Mouse (Mus musculus): Measurements from ENCODE around the gene Atp5g2. TPM values are rescaled to one million over a fixed set of nuclear protein-coding genes. Genes with fewer than 3 reads are reported as not detected.
"Not testable (repeated sequence)": the region's sequence is repeated elsewhere in the genome, so short reads cannot be mapped to it uniquely, and the experiment has no call there.

Atp5g2 gene
- total RNA-seq, 2 experiments from 2014 or later = 25.6 to 33.1 TPM

DNA sequence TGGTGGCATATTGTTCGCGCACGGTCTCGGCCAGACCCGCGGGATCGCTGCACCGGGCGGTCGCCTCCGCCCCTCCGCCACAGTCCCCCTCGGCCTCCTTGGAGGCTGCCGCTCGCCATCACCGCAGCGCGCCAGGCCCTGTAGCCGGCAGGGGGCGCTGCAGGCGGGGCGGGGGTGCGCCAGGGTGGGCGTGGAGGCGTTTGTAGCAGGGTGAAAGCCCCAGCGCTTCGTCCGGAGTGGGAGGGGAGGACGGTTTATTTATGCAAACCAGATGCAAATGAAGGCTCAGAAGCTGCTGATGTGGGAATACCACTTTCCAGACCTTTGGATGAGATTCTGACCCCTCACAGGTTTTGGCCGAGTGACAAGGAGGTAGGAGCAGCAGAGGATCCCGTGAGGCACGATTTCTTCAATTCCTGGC, 20.8 kb upstream of the Atp5g2 start:
- DNase-seq = peak; percentile 66
- intact Hi-C loops (cut with DNase I) = no loop called here
- H3K27ac ChIP-seq = no peak overlapping the region
- peak overlapping the region; percentile 79 for H3K4me3 ChIP-seq
- peak; percentile 90 for TF ChIP-seq CTCF (IDR thresholded peaks at IDR 0.05)

DNA sequence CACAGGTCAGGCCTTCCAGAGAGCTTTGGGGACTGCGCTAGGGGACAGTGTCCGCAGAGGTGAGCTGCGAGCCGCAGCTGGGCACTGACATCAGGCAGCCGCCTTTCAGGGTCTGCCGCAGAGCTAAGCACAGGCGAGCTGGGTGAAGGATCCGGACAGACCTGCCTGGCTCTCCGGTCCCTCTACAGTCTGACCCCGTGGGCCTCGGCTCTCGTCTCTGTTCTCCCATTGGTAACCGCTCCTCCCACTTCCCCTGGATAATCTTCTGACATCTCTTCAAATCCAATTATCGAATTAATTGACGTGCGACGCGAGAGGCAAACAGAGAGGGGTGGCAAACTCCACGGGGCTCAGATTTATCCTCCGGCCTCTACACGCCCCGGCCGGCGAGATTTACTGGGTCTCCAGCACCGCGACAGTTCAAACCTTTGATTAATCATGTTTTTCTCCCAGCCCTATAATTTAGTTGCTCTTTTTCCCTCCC, 20.2 kb upstream of the Atp5g2 start:
- Histone ChIP-seq H3K27ac (no peak overlapping the region), H3K4me3 (peak overlapping the region; percentile 79)
- intact Hi-C loops (cut with DNase I) = no loop called here
- DNase-seq = no peak
- TF ChIP-seq CTCF (IDR thresholded peaks at IDR 0.05) = no peak

DNA sequence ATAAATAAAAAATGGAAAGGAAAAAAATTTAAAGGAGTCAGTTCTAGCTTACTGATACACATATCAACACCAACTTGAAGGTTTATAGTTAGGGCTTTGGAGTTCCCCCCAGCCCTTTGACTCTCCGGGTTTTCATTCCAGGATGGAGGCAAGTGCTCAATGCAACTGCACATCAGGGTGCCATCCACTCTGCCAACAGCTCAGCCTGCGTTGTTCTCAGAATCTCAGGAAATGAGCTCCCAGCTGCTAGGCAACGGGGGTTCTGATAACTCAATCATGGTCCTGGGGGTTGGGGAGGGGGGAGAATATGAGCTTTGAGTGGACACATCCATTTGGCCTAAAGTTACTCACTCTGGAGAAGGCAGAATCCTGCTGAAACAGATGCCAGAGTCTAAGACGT, 13.6 kb upstream of the Atp5g2 start:
- intact Hi-C loops (cut with DNase I) = no loop called here
- DNase-seq = no peak
- Histone ChIP-seq H3K27ac (no peak overlapping the region), H3K4me3 (no peak overlapping the region)
- TF ChIP-seq CTCF (IDR thresholded peaks at IDR 0.05) = no peak

DNA sequence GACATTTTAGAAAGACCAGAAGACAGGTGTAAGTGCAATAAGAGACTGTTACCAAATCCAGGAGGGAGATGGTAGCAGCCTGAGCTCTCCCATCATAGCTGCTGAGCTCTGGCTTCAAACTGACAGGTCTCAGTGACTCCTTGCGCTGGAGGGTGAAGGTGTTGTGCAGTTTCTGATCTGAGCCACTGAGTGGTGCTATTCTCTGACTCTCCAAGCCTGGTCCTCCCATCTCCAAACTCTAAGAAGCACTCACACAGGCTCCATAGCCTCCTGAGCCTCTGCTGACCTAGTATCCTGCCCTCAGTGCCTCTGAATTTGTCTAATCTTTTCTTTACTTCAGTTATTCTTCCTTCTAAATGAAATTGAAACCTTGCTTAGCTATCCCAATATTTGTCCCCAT, 11.5 kb upstream of the Atp5g2 start:
- TF ChIP-seq CTCF (IDR thresholded peaks at IDR 0.05) = peak; percentile 60
- intact Hi-C loops (cut with DNase I) = no loop called here
- no peak for DNase-seq

DNA sequence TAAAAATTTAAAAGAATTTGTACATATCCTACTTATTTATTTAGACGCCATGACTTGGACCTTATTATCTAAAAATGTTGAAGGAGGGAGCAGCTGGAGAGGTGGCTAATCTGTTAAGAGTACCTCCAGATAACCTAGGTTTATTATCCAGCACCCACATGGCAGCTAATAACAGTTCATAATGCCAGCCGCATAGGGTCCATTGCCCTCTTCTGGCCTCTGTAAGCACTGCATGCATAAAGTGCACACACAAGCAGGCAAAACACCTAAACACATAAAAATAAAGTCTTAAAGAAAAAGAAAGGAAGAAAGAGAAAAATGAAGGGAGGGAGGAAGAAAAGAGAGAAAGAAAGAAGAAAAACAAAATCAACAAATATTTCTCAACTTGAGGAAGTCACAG, 4.2 kb upstream of the Atp5g2 start:
- TF ChIP-seq CTCF (IDR thresholded peaks at IDR 0.05) = peak; percentile 33; the same call in 1 of the 2 replicates

More for the DNA sequence above, 11.5 kb upstream of the Atp5g2 start:
- Histone ChIP-seq H3K27ac (no peak overlapping the region), H3K4me3 (no peak overlapping the region)

DNA sequence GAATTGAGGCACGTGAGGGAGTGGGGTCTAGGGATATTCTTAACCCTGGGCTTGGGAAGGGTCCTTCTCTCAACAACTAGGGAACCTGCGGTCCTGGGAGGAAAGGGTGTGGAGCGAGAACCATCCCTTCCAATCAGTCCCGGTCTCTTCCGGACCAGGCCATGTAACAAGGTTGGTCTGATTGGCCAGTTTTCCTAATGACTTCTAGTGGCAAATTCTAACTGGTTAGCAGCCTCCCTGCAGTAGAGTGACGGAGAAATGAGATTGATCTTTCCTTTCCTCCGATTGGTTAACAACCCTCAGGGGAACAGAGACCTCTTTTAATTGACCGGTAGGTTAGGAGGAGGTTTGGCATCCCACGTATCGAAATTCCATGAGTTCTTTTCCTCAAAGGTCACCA, 1.4 kb upstream of the Atp5g2 start:
- Histone ChIP-seq H3K4me3 (peak overlapping the region; percentile 79), H3K27ac (peak overlapping the region; percentile 100)
- intact Hi-C loops (cut with DNase I) = no loop called here
- no peak for TF ChIP-seq CTCF (IDR thresholded peaks at IDR 0.05)
- peak; percentile 61 for DNase-seq

More for the DNA sequence above, 4.2 kb upstream of the Atp5g2 start:
- intact Hi-C loops (cut with DNase I) = no loop called here
- no peak for DNase-seq
- Histone ChIP-seq H3K27ac (no peak overlapping the region), H3K4me3 (no peak overlapping the region)

DNA sequence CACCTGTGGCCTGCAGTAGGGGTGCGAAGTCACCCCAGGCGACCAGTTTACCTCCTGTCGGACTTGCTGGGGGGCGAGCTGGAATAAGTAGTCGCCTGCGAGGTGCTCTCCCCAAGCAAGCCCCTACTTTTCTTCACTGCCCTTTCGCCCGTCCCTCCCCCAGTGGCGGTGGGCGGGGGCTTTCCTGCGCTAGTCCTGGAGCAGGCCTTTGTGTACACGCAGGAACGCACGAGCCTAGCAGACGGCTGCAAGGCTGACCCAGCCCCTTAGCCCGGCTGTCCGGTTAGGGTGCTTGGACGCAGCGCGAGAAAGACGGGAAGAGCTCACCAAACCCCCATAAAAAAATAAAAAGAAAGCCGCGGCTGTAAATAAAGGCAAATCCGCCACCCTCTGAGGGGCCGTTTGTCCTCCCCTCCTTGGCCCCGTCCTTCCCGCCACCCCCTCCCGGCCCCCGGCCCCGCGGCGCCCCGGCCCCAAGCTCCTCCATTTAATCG, 384 bp downstream of the Atp5g2 start:
- intact Hi-C loops (cut with DNase I) = loop anchor here (1.0 kb wide), 1 partner anchor 46 kb away; the partner anchor contains the start of genes Atf7 and Gm28047
- no peak for TF ChIP-seq CTCF (IDR thresholded peaks at IDR 0.05)

DNA sequence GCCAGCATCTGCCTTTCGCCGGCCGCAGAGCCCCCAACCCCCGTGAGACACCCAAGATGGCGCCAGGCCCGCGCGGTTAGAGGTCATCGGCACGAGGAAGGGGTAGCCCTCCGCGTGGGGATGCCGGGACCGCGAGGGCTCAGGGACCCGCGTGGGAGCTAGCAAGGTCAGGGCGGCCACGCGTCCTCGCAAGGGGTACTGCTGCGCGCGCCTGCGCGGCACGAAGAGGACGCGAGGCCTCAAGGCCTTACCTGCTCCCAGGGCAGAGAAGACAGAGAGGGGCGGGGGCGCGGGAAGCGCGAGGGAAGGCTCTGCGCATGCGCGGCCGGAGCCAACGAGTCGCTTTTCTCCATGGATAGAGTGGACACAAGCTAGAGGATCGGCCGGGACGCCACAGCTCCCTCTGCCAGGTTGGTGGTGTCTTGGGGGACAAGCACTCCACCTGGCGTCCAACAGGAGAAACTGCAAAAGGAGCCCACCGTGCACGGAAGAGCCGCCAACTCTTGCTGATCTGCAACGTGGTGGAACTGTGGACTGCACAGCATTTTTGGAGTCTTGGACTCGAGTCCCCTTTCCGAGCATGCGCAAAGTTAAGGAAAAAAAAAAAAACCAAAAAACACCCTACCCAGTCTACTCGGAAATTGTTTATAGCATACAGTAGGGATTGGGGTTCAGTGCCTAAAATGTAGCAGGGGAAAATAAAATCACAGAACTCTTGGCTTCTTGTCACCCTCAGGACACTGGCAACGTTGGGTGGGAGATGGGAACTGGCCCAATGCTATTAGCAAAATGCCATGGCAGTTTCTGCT, 1.2 kb downstream of the Atp5g2 start:
- Histone ChIP-seq H3K27ac (peak overlapping the region; percentile 100), H3K4me3 (peak overlapping the region; percentile 79)
- intact Hi-C loops (cut with DNase I) = loop anchor here (1.0 kb wide), 1 partner anchor 46 kb away; the partner anchor contains the start of genes Atf7 and Gm28047
- DNase-seq = peak; percentile 98
- peak; percentile 98 for TF ChIP-seq CTCF (IDR thresholded peaks at IDR 0.05)

More for the DNA sequence above, 384 bp downstream of the Atp5g2 start:
- Histone ChIP-seq H3K4me3 (peak overlapping the region; percentile 79), H3K27ac (peak overlapping the region; percentile 100)
- peak; percentile 93 for DNase-seq

DNA sequence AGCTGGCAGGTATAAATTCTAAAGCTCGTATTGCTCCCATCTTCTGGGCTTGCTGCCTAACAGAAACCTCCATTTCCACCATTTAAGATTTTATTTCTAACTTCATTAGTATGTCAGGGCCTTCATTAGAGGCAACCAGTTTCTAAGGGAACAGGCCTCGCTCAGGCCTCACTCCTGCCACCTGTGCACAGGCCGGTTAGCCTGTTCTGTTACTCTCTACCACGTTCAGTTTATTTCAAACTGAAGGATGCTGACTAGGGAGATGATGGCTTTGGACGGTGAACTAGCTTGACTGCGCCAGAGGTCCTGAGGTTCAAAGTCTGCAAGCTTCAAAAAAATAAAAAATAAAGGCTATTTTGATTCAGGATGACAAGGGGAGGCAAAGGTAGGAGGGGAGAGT, 1.9 kb downstream of the Atp5g2 start:
- TF ChIP-seq CTCF (IDR thresholded peaks at IDR 0.05) = no peak
- H3K27ac ChIP-seq = peak overlapping the region; percentile 100
- peak; percentile 36 for DNase-seq
- peak overlapping the region; percentile 79 for H3K4me3 ChIP-seq
- intact Hi-C loops (cut with DNase I) = no loop called here

DNA sequence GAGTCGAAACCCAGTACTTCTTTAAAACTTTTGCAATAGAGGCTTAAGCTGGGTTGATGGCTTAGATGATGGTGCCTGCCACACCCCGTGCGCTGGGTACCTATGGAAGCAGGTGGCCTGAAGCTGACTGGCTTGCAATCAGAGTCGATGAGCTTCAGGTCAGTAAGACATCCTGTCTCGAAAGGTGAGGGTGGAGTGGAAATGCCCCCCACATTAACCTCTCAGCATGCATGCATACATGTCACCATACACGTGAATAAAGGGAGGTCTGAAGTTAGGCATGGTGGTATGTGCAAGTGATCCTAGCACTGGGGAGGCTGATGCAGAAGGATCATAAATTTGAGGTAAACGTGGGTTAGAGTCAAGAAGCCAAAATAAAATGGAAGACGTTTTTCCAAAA, 2.6 kb downstream of the Atp5g2 start:
- intact Hi-C loops (cut with DNase I) = loop anchor here (5.0 kb wide), 2 partner anchors 77 to 117 kb away; no protein-coding TSS in a partner anchor
- no peak for TF ChIP-seq CTCF (IDR thresholded peaks at IDR 0.05)
- peak overlapping the region; percentile 79 for H3K4me3 ChIP-seq
- DNase-seq = no peak
- peak overlapping the region; percentile 100 for H3K27ac ChIP-seq

DNA sequence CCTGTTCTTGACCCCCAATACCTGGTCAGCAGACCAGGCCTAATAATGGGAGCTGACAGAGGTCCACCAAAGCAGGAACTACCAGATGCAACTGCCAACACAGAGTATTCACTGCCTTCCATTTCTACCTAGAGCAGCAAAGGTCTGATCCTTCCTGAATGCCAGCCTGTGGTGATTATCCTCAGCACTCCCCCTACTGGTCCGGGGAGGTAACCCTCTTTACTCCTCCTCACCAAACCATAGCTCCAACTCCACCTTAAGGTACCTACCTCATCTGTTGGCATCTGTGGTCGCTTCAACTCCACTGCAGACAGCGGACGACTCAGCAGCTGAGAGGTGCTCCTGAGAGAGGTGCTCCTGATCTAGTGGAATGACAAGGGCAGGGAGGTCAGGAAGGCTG, 6.7 kb downstream of the Atp5g2 start:
- Histone ChIP-seq H3K4me3 (no peak overlapping the region), H3K27ac (peak overlapping the region; percentile 2; the same call in 1 of the 2 replicates)
- intact Hi-C loops (cut with DNase I) = loop anchor here (5.0 kb wide), 2 partner anchors 73 to 113 kb away; no protein-coding TSS in a partner anchor
- peak; percentile 74 for TF ChIP-seq CTCF (IDR thresholded peaks at IDR 0.05)
- DNase-seq = peak; percentile 61

DNA sequence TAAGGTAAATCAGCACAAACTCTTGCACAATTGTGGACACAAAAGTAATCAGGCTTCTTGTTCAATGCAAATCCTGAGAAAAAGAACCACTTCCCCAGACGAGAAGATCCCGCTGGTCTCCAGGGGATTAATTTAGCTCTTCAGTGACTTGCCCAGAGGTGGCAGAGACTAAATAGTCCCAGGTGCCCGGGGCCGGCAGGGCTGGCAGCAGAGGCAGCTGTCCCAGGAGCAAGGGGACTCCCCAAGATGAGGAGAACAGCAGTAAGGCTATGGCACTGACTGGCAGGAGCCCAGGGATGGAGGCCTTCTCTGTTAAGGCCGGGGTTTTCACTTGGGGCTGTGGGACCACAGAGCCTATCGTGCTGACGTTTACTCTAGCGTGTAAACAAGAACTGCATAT, 8.3 kb downstream of the Atp5g2 start:
- DNase-seq = peak; percentile 45
- Histone ChIP-seq H3K27ac (peak overlapping the region; percentile 48; the same call in 1 of the 2 replicates), H3K4me3 (no peak overlapping the region)
- no peak for TF ChIP-seq CTCF (IDR thresholded peaks at IDR 0.05)
- intact Hi-C loops (cut with DNase I) = no loop called here

DNA sequence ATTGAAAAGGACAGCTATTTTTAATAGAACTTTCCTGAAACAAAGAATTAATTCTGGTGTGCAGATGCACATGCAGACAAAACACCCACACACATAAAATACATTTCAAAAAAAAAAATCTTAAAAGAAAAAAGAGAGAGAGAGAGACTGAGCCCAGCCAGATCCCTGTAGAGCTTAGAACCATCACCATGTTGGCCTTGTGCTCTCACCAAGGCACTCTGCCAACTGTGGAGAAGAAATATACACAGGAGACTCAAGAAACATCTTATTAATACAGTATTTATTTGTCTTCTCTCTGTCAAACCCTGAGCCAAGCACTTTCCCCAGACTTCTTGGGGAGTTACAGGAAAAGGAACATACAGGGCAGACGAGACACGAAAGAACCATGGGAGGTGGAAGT, 9.6 kb downstream of the Atp5g2 start:
- intact Hi-C loops (cut with DNase I); H3K4me3 ChIP-seq; H3K27ac ChIP-seq; DNase-seq: not testable (repeated sequence)

Data from gastrocnemius, adult 2 months (tissue).